Mouse (Mus musculus) Patski (cell line): Measurements from ENCODE around the gene Swi5. TPM values are rescaled to one million over a fixed set of nuclear protein-coding genes. Genes with fewer than 3 reads are reported as not detected.

Source experiments
- ATAC-seq: fragments of 100-300 bp; one replicate; pipeline ENCODE4 v1.8.0; 2021
- CTCF ChIA-PET: fragments of 350-600 bp; sonication (Branson Sonifier 250); formaldehyde crosslinking; loops from one replicate; lab custom pipeline; 2022; ENCODE audit warnings: inconsistent platforms; lab: Charles Lee
- POLR2A ChIA-PET: fragments of 350-600 bp; sonication (Branson Sonifier 250); formaldehyde crosslinking; loops from one replicate; lab custom pipeline; 2022; ENCODE audit warnings: antibody characterized with exemption, inconsistent platforms; lab: Charles Lee
- DNase-seq: peaks from one replicate; pipeline ENCODE4 v3.0.0-alpha.2; 2011; ENCODE audit warnings: low read depth, low spot score
- H3K27me3 ChIP-seq: fragments of 371-371 bp; one replicate; pipeline ENCODE4 v1.5.1; 2021
- CTCF ChIP-seq: fragments of 100-300 bp; IDR thresholded peaks from one replicate; pipeline ENCODE4 v1.5.1; 2021
- in situ Hi-C: fragments of 300-500 bp; cut with MboI; formaldehyde crosslinking; loops from 3 replicates; pipeline ENCODE4 v1.11.1; 2018; ENCODE audit warnings: low pct_unique_long_range_greater_than_20kb, mixed read lengths
- polyA plus RNA-seq: library from polyadenylated mRNA; unstranded; gene quantifications from one replicate; pipeline ENCODE4 v1.2.3, GENCODE M21; 2021

The Swi5 gene
- polyA plus RNA-seq = 400 TPM

GRCm38 (mm10) chr2:32287923-32288367, at the start of gene Swi5:
TSS of gene Swi5 (minus strand) at chr2:32288075.
- ChIA-PET CTCF (interaction anchor here (1.3 to 1.5 kb wide), 2 partner anchors 20 to 27 kb away, joined by 3 read pairs; no protein-coding TSS in a partner anchor), POLR2A (no interaction called here)
- H3K27me3 ChIP-seq = no peaks in the 10 kb centered on the region
- in situ Hi-C loops = loop anchor here (5.0 kb wide), 1 partner anchor 151 kb away; no protein-coding TSS in a partner anchor
- TF ChIP-seq CTCF = no peak
- ATAC-seq (peak; percentile 93), DNase-seq (peak; percentile 98)

- ATAC-seq (no peak), DNase-seq (no peak)
- TF ChIP-seq CTCF = no peak
- in situ Hi-C loops = no loop called here
- ChIA-PET POLR2A (no interaction called here), CTCF (interaction anchor here (1.2 to 1.5 kb wide), 3 partner anchors 15 to 28 kb away, joined by 3 to 4 read pairs (median 3); no protein-coding TSS in a partner anchor)
- no peaks in the 10 kb centered on the region for H3K27me3 ChIP-seq
Measured at GRCm38 (mm10) chr2:32335888-32336287, 48.0 kb upstream of the Swi5 start.

- in situ Hi-C loops = no loop called here
- ATAC-seq (no peak), DNase-seq (no peak)
- CTCF ChIA-PET = no interaction called here
- TF ChIP-seq CTCF = no peak
- POLR2A ChIA-PET = no interaction called here
- no peaks in the 10 kb centered on the region for H3K27me3 ChIP-seq
Measured at GRCm38 (mm10) chr2:32332159-32332558, 44.3 kb upstream of the Swi5 start.

GRCm38 (mm10) chr2:32329531-32329930, 41.7 kb upstream of the Swi5 start:
- no peak for ATAC-seq

GRCm38 (mm10) chr2:32328911-32329460, 41.1 kb upstream of the Swi5 start:
- TF ChIP-seq CTCF = no peak
- H3K27me3 ChIP-seq = no peaks in the 10 kb centered on the region
- CTCF ChIA-PET = no interaction called here
- in situ Hi-C loops = no loop called here
- no peak for DNase-seq
- no peak for ATAC-seq
- POLR2A ChIA-PET = no interaction called here

More at GRCm38 (mm10) chr2:32329531-32329930, 41.7 kb upstream of the Swi5 start:
- no peak for TF ChIP-seq CTCF
- ChIA-PET POLR2A (no interaction called here), CTCF (no interaction called here)
- no peak for DNase-seq
- H3K27me3 ChIP-seq = no peaks in the 10 kb centered on the region
- in situ Hi-C loops = no loop called here

GRCm38 (mm10) chr2:32327200-32327599, 39.3 kb upstream of the Swi5 start:
- in situ Hi-C loops = no loop called here
- DNase-seq = no peak
- POLR2A ChIA-PET = no interaction called here
- TF ChIP-seq CTCF = no peak
- CTCF ChIA-PET = no interaction called here
- H3K27me3 ChIP-seq = no peaks in the 10 kb centered on the region
- no peak for ATAC-seq

GRCm38 (mm10) chr2:32325342-32325741, 37.5 kb upstream of the Swi5 start:
- in situ Hi-C loops = no loop called here

GRCm38 (mm10) chr2:32324322-32324721, 36.4 kb upstream of the Swi5 start:
- no peak for ATAC-seq
- no peak for TF ChIP-seq CTCF
- ChIA-PET POLR2A (interaction anchor here (2.2 kb wide), 1 partner anchor 10 kb away, joined by 8 read pairs; no protein-coding TSS in a partner anchor), CTCF (interaction anchor here (1.2 to 1.5 kb wide), 2 partner anchors 8 to 29 kb away, joined by 5 read pairs; no protein-coding TSS in a partner anchor)
- no peak for DNase-seq
- in situ Hi-C loops = no loop called here
- no peaks in the 10 kb centered on the region for H3K27me3 ChIP-seq

More at GRCm38 (mm10) chr2:32325342-32325741, 37.5 kb upstream of the Swi5 start:
- no peak for TF ChIP-seq CTCF
- no peak for DNase-seq
- ChIA-PET POLR2A (interaction anchor here (0.7 kb wide), 1 partner anchor 40 kb away, joined by 3 read pairs; no protein-coding TSS in a partner anchor), CTCF (interaction anchor here (1.2 to 1.5 kb wide), 2 partner anchors 9 to 28 kb away, joined by 5 read pairs; no protein-coding TSS in a partner anchor)
- H3K27me3 ChIP-seq = no peaks in the 10 kb centered on the region
- peak; percentile 63 for ATAC-seq

- DNase-seq = no peak
- TF ChIP-seq CTCF = no peak
- in situ Hi-C loops = no loop called here
- H3K27me3 ChIP-seq = no peaks in the 10 kb centered on the region
- ChIA-PET POLR2A (interaction anchor here (2.2 kb wide), 1 partner anchor 8 kb away, joined by 8 read pairs; no protein-coding TSS in a partner anchor), CTCF (interaction anchor here (0.9 kb wide), 1 partner anchor 18 kb away, joined by 3 read pairs; no protein-coding TSS in a partner anchor)
- ATAC-seq = no peak
Measured at GRCm38 (mm10) chr2:32322754-32323741, 35.2 kb upstream of the Swi5 start.

- POLR2A ChIA-PET = no interaction called here
- H3K27me3 ChIP-seq = no peaks in the 10 kb centered on the region
- TF ChIP-seq CTCF = no peak
- CTCF ChIA-PET = interaction anchor here (1.0 kb wide), 1 partner anchor 17 kb away, joined by 3 read pairs; no protein-coding TSS in a partner anchor
- in situ Hi-C loops = no loop called here
- no peak for ATAC-seq
- DNase-seq = no peak
Measured at GRCm38 (mm10) chr2:32321591-32322298, 33.9 kb upstream of the Swi5 start.
